Mouse (Mus musculus): ENCODE measurements around the gene Bnip2. TPM values are rescaled to one million over a fixed set of nuclear protein-coding genes. Genes with fewer than 3 reads are reported as not detected.

Bnip2 gene
- polyA plus RNA-seq, 1 experiment = 43.9 TPM

DNA sequence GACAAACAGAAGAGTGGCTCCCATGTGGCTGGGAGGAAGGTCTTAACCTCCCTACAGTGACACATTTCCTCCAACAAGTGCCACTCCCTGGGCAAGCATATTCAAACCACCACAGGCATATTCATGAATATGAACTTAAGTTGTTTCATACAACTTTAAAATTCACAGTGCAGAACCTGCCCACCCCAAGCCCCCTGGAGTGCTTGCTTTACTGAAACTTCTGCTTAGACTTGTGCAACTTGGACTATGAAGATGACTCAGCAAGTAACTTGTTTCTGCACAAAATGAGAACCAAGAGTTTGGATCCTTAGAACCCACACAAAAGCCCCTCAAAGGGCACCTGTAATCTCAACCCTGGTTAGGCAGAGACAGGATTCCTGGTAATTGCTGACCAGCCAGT is 35.4 kb downstream of the Bnip2 start:
- Histone ChIP-seq H3K27ac (ENCODE audit: insufficient read depth, low read length) (no peak overlapping the region), H3K4me1 (ENCODE audit: control insufficient read depth, insufficient read depth, low read length) (no peaks in the 10 kb centered on the region), H3K4me3 (ENCODE audit: insufficient read depth, low read length) (no peak overlapping the region)
- TF ChIP-seq POLR2A (IDR thresholded peaks at IDR 0.05; ENCODE audit: extremely low read depth, insufficient read depth, low read length) (no peak), CTCF (IDR thresholded peaks at IDR 0.05; ENCODE audit: extremely low read depth, insufficient read depth, low read length) (no peak)

DNA sequence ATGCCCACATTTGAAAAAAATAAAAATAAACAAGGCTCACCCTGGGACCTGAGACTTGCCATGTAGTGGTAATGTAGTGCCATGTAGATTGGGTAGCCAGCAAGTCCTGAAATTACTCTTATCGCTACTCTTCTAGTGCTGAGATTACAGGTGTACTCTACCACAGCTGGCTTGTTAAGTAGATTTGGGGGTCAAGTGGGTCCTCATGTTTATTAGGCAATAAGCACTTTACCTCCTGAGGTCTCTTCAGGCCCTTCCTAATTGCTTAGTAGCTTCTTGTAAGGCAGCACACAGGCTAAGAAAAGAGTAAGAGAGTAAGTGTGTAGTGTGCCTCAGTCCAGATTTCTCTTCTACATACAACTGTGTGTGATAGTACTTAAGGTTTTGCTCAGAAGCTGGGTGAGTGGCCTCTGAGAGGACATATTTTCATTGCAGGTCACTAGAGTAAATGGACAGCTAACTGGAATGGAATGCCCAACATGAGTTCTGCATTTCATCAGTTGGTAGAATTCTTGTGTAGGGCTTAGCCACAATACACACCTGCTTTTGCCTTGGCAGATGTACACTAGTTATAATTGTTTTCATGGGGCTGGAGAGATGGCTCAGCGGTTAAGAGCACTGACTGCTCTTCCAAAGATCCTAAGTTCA is 36.2 kb downstream of the Bnip2 start:
- H3K4me1 ChIP-seq (ENCODE audit: control insufficient read depth, insufficient read depth, low read length) = no peaks in the 10 kb centered on the region
- TF ChIP-seq POLR2A (IDR thresholded peaks at IDR 0.05; ENCODE audit: extremely low read depth, insufficient read depth, low read length) = no peak
- no peak for TF ChIP-seq CTCF (IDR thresholded peaks at IDR 0.05; ENCODE audit: extremely low read depth, insufficient read depth, low read length)
- no peak overlapping the region for H3K4me3 ChIP-seq (ENCODE audit: insufficient read depth, low read length)
- H3K27ac ChIP-seq (ENCODE audit: insufficient read depth, low read length) = no peak overlapping the region

DNA sequence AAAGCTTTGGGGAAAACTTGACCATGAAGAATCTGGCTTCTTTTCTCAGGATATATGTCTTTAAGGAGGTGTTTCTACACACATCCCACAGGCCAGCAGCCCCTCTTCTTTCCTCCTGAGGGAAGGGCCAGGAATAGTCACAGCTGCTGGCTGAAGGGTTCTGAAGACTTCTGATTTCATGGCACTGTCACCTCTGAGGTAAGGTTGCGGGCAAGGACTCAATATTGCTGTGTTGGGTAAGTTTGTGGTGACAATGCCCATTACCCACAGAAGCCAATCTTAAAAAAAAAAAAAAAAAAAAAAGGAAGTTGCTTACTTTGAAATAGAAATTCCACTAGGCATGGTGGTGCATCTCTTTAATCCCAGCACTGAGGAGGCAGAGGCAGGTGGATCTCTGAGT is 42.9 kb downstream of the Bnip2 start:
- Histone ChIP-seq H3K27ac (ENCODE audit: insufficient read depth, low read length) (no peak overlapping the region), H3K4me3 (ENCODE audit: insufficient read depth, low read length) (no peak overlapping the region), H3K4me1 (ENCODE audit: control insufficient read depth, insufficient read depth, low read length) (no peaks in the 10 kb centered on the region)
- TF ChIP-seq POLR2A (IDR thresholded peaks at IDR 0.05; ENCODE audit: extremely low read depth, insufficient read depth, low read length) = no peak
- no peak for TF ChIP-seq CTCF (IDR thresholded peaks at IDR 0.05; ENCODE audit: extremely low read depth, insufficient read depth, low read length)

DNA sequence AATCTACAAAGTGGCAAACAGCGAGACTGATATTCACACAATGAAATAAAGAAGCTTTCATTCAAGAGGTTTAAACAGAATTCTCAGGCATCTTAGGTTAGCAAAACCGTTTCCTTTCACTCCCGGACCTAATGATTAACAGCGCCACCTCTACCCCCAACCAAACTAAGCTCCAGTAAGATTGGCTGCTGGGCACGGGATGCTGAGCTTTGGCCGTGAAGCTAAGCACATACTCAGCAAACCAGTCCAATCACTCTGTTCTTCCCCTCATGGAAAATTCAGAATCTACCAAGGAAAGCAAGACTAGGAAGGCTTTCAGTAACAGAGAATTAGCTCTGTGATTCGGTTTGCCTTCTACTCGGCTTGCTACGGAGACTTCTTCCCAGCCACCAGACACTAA is 43.8 kb downstream of the Bnip2 start:
- H3K27ac ChIP-seq (ENCODE audit: insufficient read depth, low read length) = no peak overlapping the region
- H3K4me3 ChIP-seq (ENCODE audit: insufficient read depth, low read length) = no peak overlapping the region
- TF ChIP-seq POLR2A (IDR thresholded peaks at IDR 0.05; ENCODE audit: extremely low read depth, insufficient read depth, low read length) = no peak
- TF ChIP-seq CTCF (IDR thresholded peaks at IDR 0.05; ENCODE audit: extremely low read depth, insufficient read depth, low read length) = no peak
- H3K4me1 ChIP-seq (ENCODE audit: control insufficient read depth, insufficient read depth, low read length) = no peaks in the 10 kb centered on the region

DNA sequence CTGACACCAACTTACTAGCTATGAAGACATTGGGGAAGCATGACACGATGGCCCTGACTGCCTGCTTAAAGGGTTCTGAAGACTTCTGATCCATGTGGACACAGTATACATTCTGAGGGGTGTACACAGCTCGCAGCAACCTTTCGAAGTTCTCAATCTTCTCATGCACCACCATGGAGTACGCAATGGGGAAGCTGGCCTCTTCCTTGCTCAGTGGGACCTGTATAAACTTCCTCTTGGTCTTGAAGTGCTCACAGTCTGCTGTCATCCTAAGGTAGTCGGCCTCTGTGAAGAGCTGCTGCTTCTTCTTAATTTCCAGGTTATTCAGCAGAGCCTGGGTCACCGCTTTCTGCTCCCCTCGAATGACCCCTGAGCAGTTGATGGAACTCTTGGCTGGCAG is 45.4 kb downstream of the Bnip2 start:
- TF ChIP-seq CTCF (IDR thresholded peaks at IDR 0.05; ENCODE audit: extremely low read depth, insufficient read depth, low read length) = no peak
- no peak for TF ChIP-seq POLR2A (IDR thresholded peaks at IDR 0.05; ENCODE audit: extremely low read depth, insufficient read depth, low read length)
- Histone ChIP-seq H3K4me1 (ENCODE audit: control insufficient read depth, insufficient read depth, low read length) (no peaks in the 10 kb centered on the region), H3K27ac (ENCODE audit: insufficient read depth, low read length) (no peak overlapping the region), H3K4me3 (ENCODE audit: insufficient read depth, low read length) (no peak overlapping the region)

DNA sequence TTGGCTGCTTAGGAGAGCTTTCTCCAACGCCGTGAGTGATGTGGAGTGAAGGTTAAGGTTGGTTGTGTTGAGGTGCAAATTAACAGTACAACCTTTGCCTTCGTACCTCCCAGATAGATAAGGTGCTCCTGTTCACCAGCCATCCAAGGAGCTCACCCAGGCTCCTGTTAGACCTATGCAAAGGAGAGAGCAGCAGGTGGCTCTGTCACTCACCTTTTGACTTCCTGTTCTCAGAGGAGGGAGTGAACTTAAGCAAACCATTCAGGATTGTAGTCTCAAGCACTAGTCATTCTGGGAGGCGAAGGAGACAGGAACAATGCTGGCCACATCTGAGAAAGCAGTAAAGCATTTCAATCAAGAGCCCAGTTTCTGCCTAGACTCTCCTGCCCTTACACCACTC is 47.4 kb downstream of the Bnip2 start:
- TF ChIP-seq POLR2A (IDR thresholded peaks at IDR 0.05; ENCODE audit: extremely low read depth, insufficient read depth, low read length) (no peak), CTCF (IDR thresholded peaks at IDR 0.05; ENCODE audit: extremely low read depth, insufficient read depth, low read length) (no peak)
- Histone ChIP-seq H3K27ac (ENCODE audit: insufficient read depth, low read length) (no peak overlapping the region), H3K4me1 (ENCODE audit: control insufficient read depth, insufficient read depth, low read length) (no peaks in the 10 kb centered on the region), H3K4me3 (ENCODE audit: insufficient read depth, low read length) (no peak overlapping the region)

DNA sequence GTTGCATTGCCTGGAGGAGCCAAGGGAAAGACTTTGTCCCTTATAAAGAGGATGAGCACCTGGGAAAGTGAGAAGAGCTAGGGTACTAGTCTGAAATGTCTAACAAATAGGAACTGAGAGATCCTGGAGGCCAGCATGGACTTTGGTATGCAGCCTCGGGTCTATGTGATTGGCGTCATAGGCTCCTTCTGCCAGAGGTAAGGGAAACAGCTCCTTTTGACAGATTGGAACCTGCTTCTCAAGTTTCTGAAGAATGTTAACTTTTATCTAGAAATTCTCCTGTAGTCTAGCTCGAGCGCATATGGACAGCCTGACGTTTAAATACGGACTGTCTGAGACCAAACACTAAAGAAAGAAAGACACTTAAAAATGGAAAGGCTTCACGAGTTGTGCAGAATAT is 48.7 kb downstream of the Bnip2 start, which contains the start of gene Gcnt3:
Gene Gcnt3, minus strand, starts transcription at position 101 of the 400 bp plus-strand sequence.
- Histone ChIP-seq H3K27ac (ENCODE audit: insufficient read depth, low read length) (no peak within 1 kb of the TSS), H3K4me3 (ENCODE audit: insufficient read depth, low read length) (no peak within 1 kb of the TSS), H3K4me1 (ENCODE audit: control insufficient read depth, insufficient read depth, low read length) (no peaks in the 10 kb centered on the region)
- TF ChIP-seq CTCF (IDR thresholded peaks at IDR 0.05; ENCODE audit: extremely low read depth, insufficient read depth, low read length) (no peak), POLR2A (IDR thresholded peaks at IDR 0.05; ENCODE audit: extremely low read depth, insufficient read depth, low read length) (no peak)

DNA sequence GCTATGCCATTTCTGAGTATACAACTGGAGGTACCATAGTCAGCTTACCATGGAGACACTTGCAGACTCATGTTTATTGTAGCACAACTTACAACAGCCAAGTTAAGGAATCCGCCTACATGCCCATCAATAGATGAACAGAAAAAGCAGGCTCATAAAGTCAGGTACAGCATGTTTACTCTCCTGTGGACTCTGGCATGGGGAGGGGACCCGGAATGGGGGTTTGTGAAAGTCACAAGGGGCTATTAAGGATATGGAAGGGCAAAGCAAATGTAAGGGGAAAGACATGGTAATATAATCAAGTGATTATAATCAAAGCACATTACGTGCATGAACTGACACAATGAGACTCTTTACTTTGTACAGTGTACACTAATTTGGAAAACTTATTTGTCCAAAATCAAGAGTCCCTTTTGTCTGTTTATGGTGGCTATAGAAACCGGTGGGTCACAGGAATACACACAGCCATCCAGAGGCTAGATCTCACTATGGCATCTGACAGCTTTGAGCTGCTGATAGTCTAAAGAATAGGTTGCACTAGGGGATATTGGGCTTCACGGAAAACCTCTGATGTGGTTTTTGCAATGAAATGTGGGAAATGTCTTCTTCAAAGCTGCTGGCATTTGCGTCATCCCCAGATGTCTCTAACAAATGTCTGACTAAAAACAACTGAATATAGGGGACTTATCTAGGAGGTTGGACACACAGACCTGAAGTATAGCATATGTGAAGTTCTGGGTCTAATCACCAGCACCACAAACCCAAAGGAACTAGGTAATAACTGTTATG is 50.5 kb downstream of the Bnip2 start:
- no peak overlapping the region for H3K4me3 ChIP-seq (ENCODE audit: insufficient read depth, low read length)
- H3K4me1 ChIP-seq (ENCODE audit: control insufficient read depth, insufficient read depth, low read length) = no peaks in the 10 kb centered on the region
- no peak for TF ChIP-seq CTCF (IDR thresholded peaks at IDR 0.05; ENCODE audit: extremely low read depth, insufficient read depth, low read length)
- TF ChIP-seq POLR2A (IDR thresholded peaks at IDR 0.05; ENCODE audit: extremely low read depth, insufficient read depth, low read length) = no peak
- no peak overlapping the region for H3K27ac ChIP-seq (ENCODE audit: insufficient read depth, low read length)

DNA sequence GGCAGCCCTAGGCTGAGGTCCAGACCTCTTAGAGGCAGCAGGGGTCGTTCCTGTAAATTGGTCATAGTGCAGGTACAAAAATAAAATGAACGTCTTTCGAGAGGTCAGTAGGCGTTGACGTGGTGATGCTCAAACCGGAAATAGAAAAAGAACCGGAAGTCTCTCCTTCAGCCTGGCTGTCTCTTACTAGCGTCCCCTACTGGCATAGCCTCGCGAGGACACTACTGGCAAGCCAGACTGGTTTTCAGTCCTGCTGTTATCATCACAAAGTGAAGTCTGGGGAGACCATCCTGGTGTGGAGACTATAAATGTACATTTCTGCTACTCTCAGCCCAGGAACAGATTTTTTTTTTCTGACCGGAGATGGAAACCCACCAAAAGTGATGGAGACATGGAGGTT is 51.3 kb downstream of the Bnip2 start:
- Histone ChIP-seq H3K27ac (ENCODE audit: insufficient read depth, low read length) (no peak overlapping the region), H3K4me1 (ENCODE audit: control insufficient read depth, insufficient read depth, low read length) (no peaks in the 10 kb centered on the region), H3K4me3 (ENCODE audit: insufficient read depth, low read length) (no peak overlapping the region)
- TF ChIP-seq CTCF (IDR thresholded peaks at IDR 0.05; ENCODE audit: extremely low read depth, insufficient read depth, low read length) = no peak
- no peak for TF ChIP-seq POLR2A (IDR thresholded peaks at IDR 0.05; ENCODE audit: extremely low read depth, insufficient read depth, low read length)

DNA sequence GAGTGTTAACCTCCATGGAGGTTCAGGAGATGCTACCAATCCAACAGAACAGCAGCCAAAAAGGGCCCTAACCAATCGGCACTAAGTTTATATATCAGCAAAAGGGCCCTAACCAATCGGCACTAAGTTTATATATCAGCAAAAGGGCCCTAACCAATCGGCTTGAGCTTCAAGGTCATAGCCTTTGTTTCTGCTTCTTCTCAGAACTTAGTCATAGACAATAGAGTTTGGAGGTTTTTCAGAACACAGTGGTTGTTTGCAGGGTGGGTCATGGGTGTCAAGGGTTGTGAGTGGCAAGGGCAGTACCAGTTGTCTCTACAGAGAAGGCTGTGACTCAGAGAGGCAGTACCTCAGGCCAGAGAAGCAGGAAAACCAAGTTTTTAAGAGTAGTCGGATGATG is 52.9 kb downstream of the Bnip2 start:
- TF ChIP-seq CTCF (IDR thresholded peaks at IDR 0.05; ENCODE audit: extremely low read depth, insufficient read depth, low read length) = no peak
- TF ChIP-seq POLR2A (IDR thresholded peaks at IDR 0.05; ENCODE audit: extremely low read depth, insufficient read depth, low read length) = no peak
- H3K4me1 ChIP-seq (ENCODE audit: control insufficient read depth, insufficient read depth, low read length) = no peaks in the 10 kb centered on the region
- no peak overlapping the region for H3K27ac ChIP-seq (ENCODE audit: insufficient read depth, low read length)
- H3K4me3 ChIP-seq (ENCODE audit: insufficient read depth, low read length) = no peak overlapping the region

Measured in cortical plate, adult 2 months (tissue).